Mouse (Mus musculus): ENCODE measurements at regions not wholly inside any gene's neighbourhood (a gene's known extent, or its start where the extent isn't known, plus 50 kb on each side); places are given as distances from the start of the nearest gene placed in this dataset.

DNA sequence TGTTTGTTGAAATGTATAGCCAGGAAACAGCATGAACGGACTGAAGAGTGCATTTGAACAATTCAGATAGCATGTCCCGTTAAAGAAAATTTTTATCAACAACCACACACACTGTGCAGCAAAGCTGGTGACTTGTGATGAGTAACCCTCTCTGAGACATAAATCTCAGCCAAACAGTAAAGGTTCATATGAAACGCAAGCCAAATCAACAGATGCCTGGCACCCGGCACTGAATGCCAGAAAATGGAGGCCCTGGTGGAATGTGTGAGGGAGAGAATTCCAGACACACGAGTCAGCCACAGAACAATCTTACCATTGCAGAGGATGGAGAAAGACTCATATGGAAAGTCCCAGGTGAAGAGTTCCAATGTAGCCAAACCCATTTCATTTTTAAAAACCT, 341.1 kb upstream of the Actbl2 start:
- TF ChIP-seq CTCF (IDR thresholded peaks at IDR 0.05; ENCODE audit: low read depth, low read length) (no peak), POLR2A (IDR thresholded peaks at IDR 0.05; ENCODE audit: borderline replicate concordance, low read depth, low read length) (no peak)
